In genomic region chr11:117780582-117781111, GRCm38 (mm10) we compare ENCODE assay signal across 8 mouse cellular contexts. TPM values are rescaled to one million over a fixed set of nuclear protein-coding genes. Genes with fewer than 3 reads are reported as not detected.
DNase-seq lines count a peak whose midpoint lies in the region; ATAC-seq and TF ChIP-seq lines count a peak whose summit lies in the region.

No protein-coding gene starts in this region.

- peak overlapping the region; percentile 24; the same call in 1 of the 2 replicates for H3K27ac ChIP-seq in ES-Bruce4 (ENCODE audit: insufficient read depth, low read length)
- H3K27ac ChIP-seq in forebrain, embryonic 14.5 days (ENCODE audit: low read depth, low read length): no peak overlapping the region
- H3K27ac ChIP-seq in limb, embryonic 13.5 days: peak overlapping the region; percentile 78
- H3K27ac ChIP-seq in midbrain, embryonic 14.5 days (replicated peaks; ENCODE audit: low read depth, low read length): no peak overlapping the region
- peak overlapping the region; percentile 94 for H3K27ac ChIP-seq in stomach, embryonic 14.5 days (ENCODE audit: low read length)

- H3K36me3 ChIP-seq in ES-Bruce4 (ENCODE audit: control insufficient read depth, insufficient read depth, low read length, poor library complexity, severe bottlenecking): no peaks in the 10 kb centered on the region
- no peaks in the 10 kb centered on the region for H3K36me3 ChIP-seq in forebrain, embryonic 14.5 days (ENCODE audit: control insufficient read depth, insufficient read depth, low read length)
- H3K36me3 ChIP-seq in limb, embryonic 13.5 days: peaks cover 14% of the 10 kb centered on the region
- no peaks in the 10 kb centered on the region for H3K36me3 ChIP-seq in midbrain, embryonic 14.5 days (ENCODE audit: control insufficient read depth, insufficient read depth, low read length)
- H3K36me3 ChIP-seq in stomach, embryonic 14.5 days (ENCODE audit: control insufficient read depth, insufficient read depth, low read length): no peaks in the 10 kb centered on the region

- peak; percentile 62 to 81 for DNase-seq in adrenal gland, postnatal 4 days (ENCODE audit: low spot score in 2 of 2)
- peak; percentile 50 for DNase-seq in forebrain, embryonic 14.5 days (ENCODE audit: low spot score)
- peak; percentile 41 for DNase-seq in midbrain, embryonic 14.5 days
- DNase-seq in cerebellum, postnatal 4 days (ENCODE audit: low spot score in 2 of 2): no peak

- 3% methylated on average over 19 of the region's 19 CpGs for WGBS in forebrain, embryonic 14.5 days
- WGBS in limb, embryonic 13.5 days: 1% methylated on average over 19 of the region's 19 CpGs
- 3% methylated on average over 19 of the region's 19 CpGs for WGBS in midbrain, embryonic 14.5 days
- WGBS in stomach, embryonic 14.5 days: 1% methylated on average over 19 of the region's 19 CpGs

- no peaks in the 10 kb centered on the region for H3K27me3 ChIP-seq in ES-Bruce4 (ENCODE audit: control insufficient read depth, insufficient read depth, low read length, poor library complexity, severe bottlenecking)
- H3K27me3 ChIP-seq in forebrain, embryonic 14.5 days (replicated peaks; ENCODE audit: control insufficient read depth, insufficient read depth, low read length): peaks cover 44% of the 10 kb centered on the region
- peaks cover 28% of the 10 kb centered on the region for H3K27me3 ChIP-seq in limb, embryonic 13.5 days
- H3K27me3 ChIP-seq in midbrain, embryonic 14.5 days (ENCODE audit: control insufficient read depth, insufficient read depth, low read length): peaks cover 28% of the 10 kb centered on the region
- H3K27me3 ChIP-seq in stomach, embryonic 14.5 days (ENCODE audit: control insufficient read depth, insufficient read depth, low read length): no peaks in the 10 kb centered on the region

- no peaks in the 10 kb centered on the region for H3K9me3 ChIP-seq in ES-Bruce4 (replicated peaks; ENCODE audit: control insufficient read depth, insufficient read depth, low read length, poor library complexity, severe bottlenecking)
- H3K9me3 ChIP-seq in forebrain, embryonic 14.5 days (replicated peaks; ENCODE audit: control insufficient read depth, low read length): no peaks in the 10 kb centered on the region
- no peaks in the 10 kb centered on the region for H3K9me3 ChIP-seq in limb, embryonic 13.5 days
- H3K9me3 ChIP-seq in midbrain, embryonic 14.5 days (ENCODE audit: control insufficient read depth, low read length): no peaks in the 10 kb centered on the region
- H3K9me3 ChIP-seq in stomach, embryonic 14.5 days (ENCODE audit: control insufficient read depth, low read depth, low read length): no peaks in the 10 kb centered on the region

- peak; percentile 24; the same call in 1 of the 2 replicates for ATAC-seq in forebrain, embryonic 14.5 days
- peak; percentile 64 to 79 for ATAC-seq in hematopoietic stem cell, adult 5-6 weeks (replicated peaks in 1 of 2; ENCODE audit: insufficient read depth in 1 of 2, low FRiP score in 2 of 2, low TSS enrichment in 1 of 2, low read depth in 1 of 2, poor library complexity in 2 of 2, severe bottlenecking in 2 of 2)
- peak; percentile 83 for ATAC-seq in limb, embryonic 13.5 days (ENCODE audit: low FRiP score, low read depth)
- no peak for ATAC-seq in midbrain, embryonic 14.5 days (ENCODE audit: low FRiP score, low TSS enrichment)
- peak; percentile 78 for ATAC-seq in stomach, embryonic 14.5 days (ENCODE audit: insufficient number of reproducible peaks, insufficient read depth, low FRiP score, low read depth)

- H3K9ac ChIP-seq in ES-Bruce4 (ENCODE audit: low read depth, poor library complexity, severe bottlenecking): peak overlapping the region; percentile 57
- H3K9ac ChIP-seq in forebrain, embryonic 14.5 days (ENCODE audit: low read length): no peak overlapping the region
- H3K9ac ChIP-seq in limb, embryonic 13.5 days: peak overlapping the region; percentile 75; the same call in 1 of the 2 replicates
- no peak overlapping the region for H3K9ac ChIP-seq in midbrain, embryonic 14.5 days (replicated peaks; ENCODE audit: low read length)
- peak overlapping the region; percentile 56; the same call in 1 of the 2 replicates for H3K9ac ChIP-seq in stomach, embryonic 14.5 days (replicated peaks; ENCODE audit: low read depth, low read length)

- H3K4me3 ChIP-seq in ES-Bruce4 (ENCODE audit: low read depth, low read length): peak overlapping the region; percentile 80
- peak overlapping the region; percentile 22; the same call in 1 of the 2 replicates for H3K4me3 ChIP-seq in forebrain, embryonic 14.5 days (ENCODE audit: low read depth, low read length)
- H3K4me3 ChIP-seq in limb, embryonic 13.5 days: peak overlapping the region; percentile 58
- peak overlapping the region; percentile 21; the same call in 1 of the 2 replicates for H3K4me3 ChIP-seq in midbrain, embryonic 14.5 days (replicated peaks; ENCODE audit: low read depth, low read length)
- H3K4me3 ChIP-seq in stomach, embryonic 14.5 days (ENCODE audit: low read depth, low read length): peak overlapping the region; percentile 44

- TF ChIP-seq POLR2A in ES-Bruce4 (IDR thresholded peaks at IDR 0.05; ENCODE audit: insufficient read depth, low read length): no peak

- H3K4me1 ChIP-seq in ES-Bruce4 (ENCODE audit: control insufficient read depth, insufficient read depth, low read length): peaks cover 4% of the 10 kb centered on the region
- peaks cover 6% of the 10 kb centered on the region for H3K4me1 ChIP-seq in forebrain, embryonic 14.5 days (ENCODE audit: control insufficient read depth, insufficient read depth, low read length)
- H3K4me1 ChIP-seq in limb, embryonic 13.5 days: peaks cover 48% of the 10 kb centered on the region
- H3K4me1 ChIP-seq in midbrain, embryonic 14.5 days (ENCODE audit: control insufficient read depth, insufficient read depth, low read length): peaks cover 20% of the 10 kb centered on the region
- peaks cover 44% of the 10 kb centered on the region for H3K4me1 ChIP-seq in stomach, embryonic 14.5 days (ENCODE audit: control insufficient read depth, insufficient read depth, low read length)

- peak overlapping the region; percentile 48 for H3K4me2 ChIP-seq in forebrain, embryonic 14.5 days (ENCODE audit: low read length)
- H3K4me2 ChIP-seq in limb, embryonic 13.5 days (replicated peaks): peak overlapping the region; percentile 98
- peak overlapping the region; percentile 51 for H3K4me2 ChIP-seq in midbrain, embryonic 14.5 days (ENCODE audit: low read length)
- H3K4me2 ChIP-seq in stomach, embryonic 14.5 days (replicated peaks; ENCODE audit: low read depth, low read length): peak overlapping the region; percentile 88

- TF ChIP-seq CTCF in ES-Bruce4 (IDR thresholded peaks at IDR 0.05; ENCODE audit: low read depth, low read length): no peak

- peak; percentile 50; the same call in 1 of the 2 replicates for TF ChIP-seq EP300 in ES-Bruce4 (IDR thresholded peaks at IDR 0.05; ENCODE audit: insufficient read depth, low read depth, low read length)

RNA-seq across cellular contexts. Expression of gene Tmc8, which starts 1.2 kb away (rescaled TPM):
- 3.1 and 5.3 TPM in 2 replicates for polyA plus RNA-seq in ES-Bruce4 (2011; ENCODE audit: insufficient read depth, insufficient read length, low read depth, missing spikeins)
- total RNA-seq in adrenal gland, postnatal 4 days (2021): 1 to 10 TPM; 7.1 to 7.6 TPM
- 0.29 and 0.68 TPM in 2 replicates for polyA plus RNA-seq in forebrain, embryonic 14.5 days (2014; fragmentation: Nextera tagmentation; extraction: Ambion mirVana)
- 1.5 and 2.9 TPM in 2 replicates for total RNA-seq in hematopoietic stem cell, adult 5-6 weeks (2017)
- 0.81 and 1.4 TPM in 2 replicates for polyA plus RNA-seq in limb, embryonic 13.5 days (2015; fragmentation: Nextera tagmentation; extraction: Ambion mirVana)
- polyA plus RNA-seq in midbrain, embryonic 14.5 days (2014; fragmentation: Nextera tagmentation; extraction: Ambion mirVana): 0.32 and 0.66 TPM in 2 replicates
- polyA plus RNA-seq in stomach, embryonic 14.5 days (2014; fragmentation: Nextera tagmentation; extraction: Ambion mirVana): 1.7 and 3.1 TPM in 2 replicates

RNA-seq across cellular contexts. Expression of gene Tmc6, which starts 1.4 kb away (rescaled TPM):
- polyA plus RNA-seq in ES-Bruce4 (2011; ENCODE audit: insufficient read depth, insufficient read length, low read depth, missing spikeins): 12.3 and 16.4 TPM in 2 replicates
- 10 to 100 TPM; 49.7 to 55.0 TPM for total RNA-seq in adrenal gland, postnatal 4 days (2021)
- 1.7 and 2.6 TPM in 2 replicates for polyA plus RNA-seq in forebrain, embryonic 14.5 days (2014; fragmentation: Nextera tagmentation; extraction: Ambion mirVana)
- 12.6 and 23.0 TPM in 2 replicates for total RNA-seq in hematopoietic stem cell, adult 5-6 weeks (2017)
- polyA plus RNA-seq in limb, embryonic 13.5 days (2015; fragmentation: Nextera tagmentation; extraction: Ambion mirVana): 19.0 and 23.9 TPM in 2 replicates
- 2.4 and 3.6 TPM in 2 replicates for polyA plus RNA-seq in midbrain, embryonic 14.5 days (2014; fragmentation: Nextera tagmentation; extraction: Ambion mirVana)
- polyA plus RNA-seq in stomach, embryonic 14.5 days (2014; fragmentation: Nextera tagmentation; extraction: Ambion mirVana): 23.0 and 24.3 TPM in 2 replicates

RNA-seq across cellular contexts. Expression of gene 6030468B19Rik, which starts 16.8 kb away (rescaled TPM):
- not detected in 2 replicates for polyA plus RNA-seq in ES-Bruce4 (2011; ENCODE audit: insufficient read depth, insufficient read length, low read depth, missing spikeins)
- 1 to 10 TPM in 1 of 2 experiments, under 1 TPM in 1; 0.87 to 1.7 TPM for total RNA-seq in adrenal gland, postnatal 4 days (2021)
- polyA plus RNA-seq in forebrain, embryonic 14.5 days (2014; fragmentation: Nextera tagmentation; extraction: Ambion mirVana): not detected in 2 replicates
- 0.30 TPM in 1 of 2 replicates, not detected in the other for total RNA-seq in hematopoietic stem cell, adult 5-6 weeks (2017)
- 0.41 and 0.60 TPM in 2 replicates for polyA plus RNA-seq in limb, embryonic 13.5 days (2015; fragmentation: Nextera tagmentation; extraction: Ambion mirVana)
- polyA plus RNA-seq in midbrain, embryonic 14.5 days (2014; fragmentation: Nextera tagmentation; extraction: Ambion mirVana): not detected in 2 replicates
- polyA plus RNA-seq in stomach, embryonic 14.5 days (2014; fragmentation: Nextera tagmentation; extraction: Ambion mirVana): 0.23 TPM in 1 of 2 replicates, not detected in the other

RNA-seq across cellular contexts. Expression of gene Gm20708, which starts 28.8 kb away (rescaled TPM):
- 1.4 and 2.1 TPM in 2 replicates for polyA plus RNA-seq in ES-Bruce4 (2011; ENCODE audit: insufficient read depth, insufficient read length, low read depth, missing spikeins)
- 1 to 10 TPM; 2.1 to 3.0 TPM for total RNA-seq in adrenal gland, postnatal 4 days (2021)
- 0.41 and 1.3 TPM in 2 replicates for polyA plus RNA-seq in forebrain, embryonic 14.5 days (2014; fragmentation: Nextera tagmentation; extraction: Ambion mirVana)
- 1.9 TPM in 1 of 2 replicates, not detected in the other for total RNA-seq in hematopoietic stem cell, adult 5-6 weeks (2017)
- 0.60 and 0.72 TPM in 2 replicates for polyA plus RNA-seq in limb, embryonic 13.5 days (2015; fragmentation: Nextera tagmentation; extraction: Ambion mirVana)
- 0.47 and 1.4 TPM in 2 replicates for polyA plus RNA-seq in midbrain, embryonic 14.5 days (2014; fragmentation: Nextera tagmentation; extraction: Ambion mirVana)
- polyA plus RNA-seq in stomach, embryonic 14.5 days (2014; fragmentation: Nextera tagmentation; extraction: Ambion mirVana): 1.1 TPM in 1 of 2 replicates, not detected in the other

RNA-seq across cellular contexts. Expression of gene Syngr2, which starts 28.8 kb away (rescaled TPM):
- 49.1 and 51.9 TPM in 2 replicates for polyA plus RNA-seq in ES-Bruce4 (2011; ENCODE audit: insufficient read depth, insufficient read length, low read depth, missing spikeins)
- 10 to 100 TPM; 81.3 to 86.8 TPM for total RNA-seq in adrenal gland, postnatal 4 days (2021)
- polyA plus RNA-seq in forebrain, embryonic 14.5 days (2014; fragmentation: Nextera tagmentation; extraction: Ambion mirVana): 19.2 and 20.7 TPM in 2 replicates
- total RNA-seq in hematopoietic stem cell, adult 5-6 weeks (2017): 81.0 and 97.1 TPM in 2 replicates
- polyA plus RNA-seq in limb, embryonic 13.5 days (2015; fragmentation: Nextera tagmentation; extraction: Ambion mirVana): 38.4 and 39.5 TPM in 2 replicates
- polyA plus RNA-seq in midbrain, embryonic 14.5 days (2014; fragmentation: Nextera tagmentation; extraction: Ambion mirVana): 8.2 and 18.9 TPM in 2 replicates
- 101 and 115 TPM in 2 replicates for polyA plus RNA-seq in stomach, embryonic 14.5 days (2014; fragmentation: Nextera tagmentation; extraction: Ambion mirVana)

Comparison
In these comparisons a context has a peak if more than half of its experiments do, and no peak if none do; other contexts are left out.
1. H3K27ac ChIP-seq: peak in ES-Bruce4 (single experiment), limb, embryonic 13.5 days (single experiment) and stomach, embryonic 14.5 days (single experiment); none in forebrain, embryonic 14.5 days (single experiment) and midbrain, embryonic 14.5 days (single experiment).
2. H3K4me3 ChIP-seq: peak in every context shown above with its lines; median percentile 80 in ES-Bruce4; 58 in limb, embryonic 13.5 days; 44 in stomach, embryonic 14.5 days; 22 in forebrain, embryonic 14.5 days; 21 in midbrain, embryonic 14.5 days.
3. H3K9ac ChIP-seq: peak in ES-Bruce4 (single experiment), limb, embryonic 13.5 days (single experiment) and stomach, embryonic 14.5 days (single experiment); none in forebrain, embryonic 14.5 days (single experiment) and midbrain, embryonic 14.5 days (single experiment).
4. DNase-seq: peak in adrenal gland, postnatal 4 days (2 of 2), forebrain, embryonic 14.5 days (single experiment) and midbrain, embryonic 14.5 days (single experiment); none in cerebellum, postnatal 4 days (0 of 2).
5. H3K4me2 ChIP-seq: peak in every context shown above with its lines; median percentile 98 in limb, embryonic 13.5 days; 88 in stomach, embryonic 14.5 days; 51 in midbrain, embryonic 14.5 days; 48 in forebrain, embryonic 14.5 days.